Mouse (Mus musculus) kidney, adult 10 weeks (tissue): ENCODE data around the gene Lpar2. TPM values are rescaled to one million over a fixed set of nuclear protein-coding genes. Genes with fewer than 3 reads are reported as not detected.

ENCODE experiments used
- polyA plus RNA-seq: library from polyadenylated mRNA; stranded (reverse); fragments of 350-450 nt; fragmentation: Illumina TruSeq; extraction: RNeasy Lipid Tissue Mini Kit (QIAGEN cat#74804); gene quantifications from one replicate; pipeline ENCODE4 v1.2.3, GENCODE M21; 2014; ENCODE audit warnings: low read depth, low replicate concordance

Lpar2 gene
- 2.6 TPM for polyA plus RNA-seq

DNA sequence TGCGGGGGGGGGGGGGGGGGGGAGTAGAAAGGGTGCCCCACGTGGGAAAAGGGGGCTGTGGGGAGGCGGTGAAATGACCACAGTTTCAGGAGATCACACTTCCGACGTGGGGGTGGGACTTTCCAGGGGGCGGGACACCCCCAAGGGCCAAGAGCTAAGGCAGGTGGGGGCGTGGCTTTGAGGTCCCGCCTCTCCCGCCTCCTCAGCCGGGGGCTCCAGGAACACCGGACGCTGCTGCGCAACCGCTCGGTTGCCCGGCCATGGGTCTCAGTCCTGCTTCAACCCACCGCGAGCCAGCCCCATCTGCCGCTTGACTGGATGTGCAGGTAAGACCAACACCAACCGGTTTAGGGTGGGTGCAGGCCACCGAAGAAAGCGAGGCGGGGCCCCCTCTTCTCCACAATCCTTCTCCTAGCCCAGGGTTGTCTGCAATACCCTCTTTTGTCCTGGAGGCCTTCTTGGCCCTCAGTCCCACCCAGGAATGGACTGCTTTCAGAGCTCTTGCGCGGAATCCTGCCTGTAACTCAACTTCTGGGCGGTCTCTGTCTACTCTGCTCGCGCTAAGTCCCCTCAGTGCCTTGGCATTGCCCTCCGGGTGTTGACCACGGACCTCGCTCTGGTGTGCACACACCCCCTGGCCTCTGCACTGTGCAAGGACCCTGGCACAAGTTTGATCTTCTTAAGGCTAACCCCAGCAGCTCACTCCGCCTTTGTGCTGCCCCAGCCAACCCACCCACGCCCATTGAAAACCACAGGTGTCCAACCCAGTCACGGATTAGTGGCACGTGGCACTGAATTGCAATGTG, at the start of gene Lpar2:
TSS of gene Lpar2 (plus strand) at position 44 of the 806 bp plus-strand sequence.

DNA sequence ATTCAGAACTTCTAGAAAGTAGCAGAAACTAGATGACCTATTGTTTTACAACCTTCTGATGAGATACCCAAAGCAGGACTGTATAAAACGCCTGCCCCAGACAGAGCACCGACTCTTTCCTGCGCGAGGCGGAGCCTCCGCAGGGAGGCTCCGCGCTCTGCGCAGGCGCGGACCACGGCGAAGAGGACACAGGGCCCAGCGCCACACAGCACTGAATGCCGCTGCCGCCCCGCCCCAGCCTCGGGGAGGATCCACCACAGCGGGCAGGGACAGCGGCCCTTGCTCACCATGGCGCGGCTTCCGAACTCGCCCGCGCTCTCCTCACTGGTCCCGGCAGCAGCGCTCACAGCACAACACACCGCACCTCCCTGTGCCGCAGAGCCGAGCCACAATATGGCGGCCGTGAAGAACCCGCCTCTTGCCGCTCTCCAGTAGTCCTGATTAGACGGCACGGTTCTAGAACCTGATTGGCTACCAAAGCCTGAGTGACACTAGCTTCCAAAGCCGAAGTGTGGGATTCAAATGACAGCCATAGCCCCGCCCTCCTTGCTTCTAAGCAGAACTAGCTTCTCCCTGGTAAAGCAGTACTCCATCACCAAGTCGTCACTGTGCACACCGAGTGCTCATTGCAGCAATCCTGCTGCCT, 47.6 kb upstream of the Lpar2 start, which contains the start of gene Gm20422:
TSS of gene Gm20422 (minus strand) at position 384 of the 646 bp plus-strand sequence.

DNA sequence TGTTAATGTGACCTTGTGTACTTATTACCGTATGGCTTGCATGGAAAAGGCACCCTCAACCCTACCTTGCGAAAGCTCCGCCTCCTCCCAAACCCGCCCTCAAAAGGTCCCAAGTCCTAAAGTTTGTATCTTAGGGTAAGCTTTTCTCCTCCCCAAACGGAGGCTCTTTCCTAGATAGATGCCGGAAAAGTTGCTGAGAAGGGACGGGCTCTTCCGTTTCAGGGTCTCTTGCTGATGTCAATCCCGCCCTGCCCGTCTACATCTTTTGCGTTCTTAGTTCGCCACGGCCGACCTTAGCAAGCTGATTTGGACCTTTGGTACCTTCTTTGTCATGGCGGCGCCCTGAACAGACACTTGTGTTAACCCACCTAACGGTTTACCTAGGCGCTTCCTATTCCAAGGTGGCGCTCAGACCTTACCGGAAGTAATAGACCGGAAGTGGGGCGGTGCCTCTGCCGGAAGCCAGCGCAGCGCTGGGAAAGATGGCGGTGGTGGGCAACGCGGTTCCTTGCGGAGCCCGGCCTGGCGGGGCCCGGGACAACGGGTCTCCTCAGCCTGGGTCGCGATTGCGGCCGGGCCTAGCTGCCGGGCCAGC, 31.4 kb upstream of the Lpar2 start, which contains the start of the genes Atp13a1 and Zfp866:
TSS of gene Atp13a1 (plus strand) at position 391 of the 595 bp plus-strand sequence.
TSS of gene Zfp866 (minus strand) at position 406 of the 595 bp plus-strand sequence.

DNA sequence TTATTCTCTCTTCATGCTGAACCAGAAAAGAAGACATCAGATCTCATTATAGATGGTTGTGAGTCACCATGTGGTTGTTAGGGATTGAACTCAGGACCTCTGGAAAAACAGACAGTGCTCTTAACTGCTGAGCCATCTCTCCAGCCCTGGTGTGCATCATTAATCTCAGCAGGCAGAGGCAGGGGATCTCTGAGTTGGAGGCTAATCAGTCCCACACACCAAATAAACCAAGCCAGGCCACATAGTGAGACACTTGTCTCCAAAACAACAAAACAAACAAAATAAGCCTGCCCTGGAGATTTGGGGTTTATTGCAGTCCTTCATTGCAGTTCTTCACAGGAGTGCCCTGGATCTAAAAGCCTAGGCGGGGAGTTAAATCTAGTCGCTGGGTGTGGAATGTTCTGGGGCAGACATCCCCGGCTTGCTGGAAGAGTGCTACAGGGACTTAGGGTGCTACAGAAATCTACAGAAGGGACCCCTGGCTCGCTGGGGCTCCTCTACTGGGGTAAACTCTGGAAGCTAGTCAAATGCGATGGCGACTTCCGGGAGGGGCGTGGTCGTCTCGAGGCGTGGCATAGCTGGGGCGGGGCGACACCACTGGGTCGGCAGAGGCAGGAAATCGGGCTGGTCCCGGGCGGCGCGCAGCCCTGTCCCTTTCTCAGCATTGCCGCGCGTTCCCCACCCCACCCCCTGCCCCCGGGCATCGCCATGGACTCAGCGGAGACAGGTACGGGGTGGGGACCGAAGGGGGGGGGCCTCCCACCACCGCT, 13.9 kb upstream of the Lpar2 start, which contains the start of gene Gmip:
TSS of gene Gmip (plus strand) at position 586 of the 770 bp plus-strand sequence.

DNA sequence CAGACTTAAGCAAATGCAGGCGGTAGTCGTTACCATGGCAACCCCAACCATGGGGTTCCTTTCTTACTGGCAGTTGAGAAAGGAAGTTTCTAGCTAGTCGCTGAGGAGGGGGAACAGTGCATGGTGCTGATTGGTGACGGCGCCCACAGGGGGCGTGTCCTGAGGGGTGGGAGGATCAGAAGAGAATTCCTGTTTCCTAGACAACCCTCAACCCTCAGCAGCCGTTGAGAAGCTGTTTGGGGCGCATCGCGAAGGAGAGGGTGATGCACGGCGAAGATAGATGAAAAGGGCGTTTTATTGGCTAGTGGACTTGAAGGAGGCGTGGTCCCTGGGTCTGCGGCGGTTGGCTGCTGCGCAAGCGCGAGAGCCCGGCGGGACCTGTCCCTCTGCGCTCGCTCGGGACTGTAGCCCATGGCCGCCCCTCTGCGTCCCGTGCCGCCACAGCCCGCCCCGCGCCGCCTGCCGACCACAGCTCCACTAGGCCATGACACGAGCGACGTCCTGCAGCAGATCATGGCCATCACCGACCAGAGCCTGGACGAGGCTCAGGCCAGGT, 10.1 kb downstream of the Lpar2 start, which contains the start of gene Pbx4:
TSS of gene Pbx4 (plus strand) at position 194 of the 556 bp plus-strand sequence.

Other genes with a start within 250 kb of the Lpar2 start
- gene Zfp868, start 196.9 kb upstream of the Lpar2 start, polyA plus RNA-seq: 40.5 TPM
- gene Zfp964, start 167.9 kb upstream of the Lpar2 start, polyA plus RNA-seq: 8.5 TPM
- 53.4 TPM for gene Zfp869, start 111.7 kb upstream of the Lpar2 start, polyA plus RNA-seq
- gene Zfp963, start 72.5 kb upstream of the Lpar2 start, polyA plus RNA-seq: 12.6 TPM
- gene Gm20422, start 47.5 kb upstream of the Lpar2 start, polyA plus RNA-seq: not detected
- 1.6 TPM for gene Atp13a1, start 31.3 kb upstream of the Lpar2 start, polyA plus RNA-seq
- 35.9 TPM for gene Zfp866, start 31.3 kb upstream of the Lpar2 start, polyA plus RNA-seq
- gene Gmip, start 13.8 kb upstream of the Lpar2 start, polyA plus RNA-seq: 1.5 TPM
- not detected for gene Pbx4, start 10.1 kb downstream of the Lpar2 start, polyA plus RNA-seq
- not detected for gene Cilp2, start 65.3 kb downstream of the Lpar2 start, polyA plus RNA-seq
- gene Tssk6, start 79.8 kb downstream of the Lpar2 start, polyA plus RNA-seq: not detected
- 1.2 TPM for gene Ndufa13, start 80.1 kb downstream of the Lpar2 start, polyA plus RNA-seq
- gene Yjefn3, start 80.3 kb downstream of the Lpar2 start, polyA plus RNA-seq: not detected
- gene Gatad2a, start 174.0 kb downstream of the Lpar2 start, polyA plus RNA-seq: 5.7 TPM
- 7.8 TPM for gene Mau2, start 220.3 kb downstream of the Lpar2 start, polyA plus RNA-seq
- 4.8 TPM for gene Sugp1, start 220.4 kb downstream of the Lpar2 start, polyA plus RNA-seq